In the genomic region with DNA sequence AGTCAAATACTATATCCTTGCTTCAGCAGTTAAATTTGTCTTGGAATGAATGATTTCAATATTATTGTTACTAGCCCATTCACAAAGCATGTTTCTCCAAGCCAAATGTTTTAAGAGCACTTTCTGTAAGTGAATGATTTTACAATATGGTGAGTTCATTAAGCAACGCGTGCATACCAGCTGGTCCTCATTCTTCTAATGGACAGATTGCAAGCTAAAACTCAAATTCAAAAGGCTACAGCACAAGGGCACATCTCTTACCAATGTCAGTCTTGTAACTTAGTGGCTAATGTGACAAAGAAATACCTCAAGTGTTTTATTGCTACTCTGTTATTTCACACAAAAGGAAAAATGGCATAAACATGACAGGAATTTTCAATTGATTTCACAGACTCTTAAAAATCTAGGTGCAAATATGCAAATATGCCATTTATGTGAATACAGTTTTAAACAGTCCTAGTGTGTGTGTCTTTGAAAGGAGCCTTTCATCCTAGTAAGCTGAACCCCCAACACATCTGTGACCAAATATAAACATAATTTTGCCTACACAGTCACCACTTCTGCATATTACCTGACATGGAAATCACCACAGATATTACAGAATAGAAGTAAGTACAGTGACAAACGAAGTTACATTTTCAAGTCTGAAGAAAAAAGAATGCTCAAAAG, we compare ENCODE assay signal across 16 mouse cellular contexts.
"Had no signal": no experiment of that assay in that cellular context is flagged by ENCODE, and none has a peak within 500 bp of the region (broad histone marks: within the 10 kb centered on the region; RNA-seq: fewer than 3 reads in every experiment).

No protein-coding gene starts in this region.

- H3K27me3 ChIP-seq: liver, embryonic 15.5 days; neural tube, embryonic 12.5 days had no signal

- H3K36me3 ChIP-seq: limb, embryonic 10.5 days; liver, embryonic 15.5 days; midbrain, embryonic 10.5 days; neural tube, embryonic 12.5 days had no signal

- H3K4me1 ChIP-seq: limb, embryonic 10.5 days; liver, embryonic 15.5 days; midbrain, embryonic 10.5 days; neural tube, embryonic 12.5 days had no signal

- H3K4me3 ChIP-seq: left cerebral cortex, adult 2 months; limb, embryonic 10.5 days; liver, embryonic 15.5 days; midbrain, embryonic 10.5 days; myocyte; neural tube, embryonic 12.5 days had no signal

- H3K27ac ChIP-seq: left cerebral cortex, adult 2 months; limb, embryonic 10.5 days; liver, embryonic 15.5 days; midbrain, embryonic 10.5 days; neural tube, embryonic 12.5 days had no signal

- H3K9ac ChIP-seq: liver, embryonic 15.5 days; neural tube, embryonic 12.5 days had no signal

- H3K4me2 ChIP-seq: liver, embryonic 11.5 days; liver, embryonic 15.5 days; neural tube, embryonic 12.5 days had no signal

- H3K9me3 ChIP-seq: limb, embryonic 10.5 days; liver, embryonic 15.5 days; midbrain, embryonic 10.5 days; neural tube, embryonic 12.5 days had no signal

- ATAC-seq: lung, postnatal 0 days had no signal

- DNase-seq: kidney, adult 8-10 months; kidney, postnatal 25 days; lung, adult 2 months; lung, postnatal 36 days; midbrain, embryonic 14.5 days; spleen, adult 18-20 months; thymus, adult 18-20 months; thymus, postnatal 14 days had no signal
